Mouse (Mus musculus): ENCODE measurements at regions not wholly inside any gene's neighbourhood (a gene's known extent, or its start where the extent isn't known, plus 50 kb on each side); places are given as distances from the start of the nearest gene placed in this dataset.

DNA sequence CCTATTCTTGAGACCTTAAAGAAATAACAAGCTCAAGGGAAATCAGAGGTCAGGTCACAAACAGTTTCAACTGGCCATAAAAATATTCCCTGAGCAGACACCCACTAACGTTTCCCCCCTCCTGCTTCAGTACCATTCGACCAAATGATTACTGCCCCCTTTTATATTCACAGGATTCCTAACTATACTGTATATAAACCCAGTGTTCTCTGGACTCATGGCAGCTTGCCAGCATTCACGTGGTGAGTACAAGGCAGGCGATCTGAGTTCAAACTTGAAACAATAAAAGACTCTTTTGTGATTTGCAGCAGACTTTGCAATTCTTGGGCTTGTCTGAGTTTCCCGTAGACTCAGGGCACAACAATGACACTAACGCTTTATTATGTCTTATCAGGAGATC, 989.0 kb upstream of the H2afb3 start:
- Histone ChIP-seq H3K9ac (no peak overlapping the region), H3K27me3 (replicated peaks) (no peaks in the 10 kb centered on the region), H3K9me3 (no peaks in the 10 kb centered on the region), H3K4me2 (no peak overlapping the region), H3K27ac (replicated peaks) (no peak overlapping the region), H3K4me1 (no peaks in the 10 kb centered on the region), H3K4me3 (no peak overlapping the region), H3K36me3 (no peaks in the 10 kb centered on the region)
- ATAC-seq (ENCODE audit: extremely low read depth, insufficient number of reproducible peaks, low FRiP score, low TSS enrichment) = no peak
- 59% methylated on average over 6 of the region's 6 CpGs for WGBS

DNA sequence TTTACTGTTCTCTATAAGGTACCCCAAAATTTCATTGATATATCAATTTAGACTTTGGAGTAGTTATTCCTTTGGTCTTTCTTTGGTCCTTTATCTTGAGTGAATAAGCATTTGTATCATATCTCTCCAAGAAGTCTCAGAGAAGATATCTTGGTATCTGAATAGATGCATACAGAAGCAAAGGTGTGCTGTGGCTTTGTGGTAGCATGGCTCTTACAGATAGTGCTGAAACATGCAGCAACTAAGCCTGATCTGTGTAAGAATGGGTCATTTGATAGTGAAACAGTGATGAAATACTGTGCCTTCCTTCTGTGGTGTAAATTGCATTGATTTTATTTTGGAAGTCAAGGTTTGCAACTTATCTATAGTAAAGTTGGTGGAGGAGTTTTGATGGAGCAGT, 978.3 kb upstream of the H2afb3 start:
- H3K4me2 ChIP-seq = no peak overlapping the region
- H3K4me3 ChIP-seq = no peak overlapping the region
- ATAC-seq (ENCODE audit: extremely low read depth, insufficient number of reproducible peaks, low FRiP score, low TSS enrichment) = no peak
- H3K9me3 ChIP-seq = peaks cover 4% of the 10 kb centered on the region; the same call in 1 of the 2 replicates
- no peak overlapping the region for H3K27ac ChIP-seq (replicated peaks)
- H3K27me3 ChIP-seq (replicated peaks) = no peaks in the 10 kb centered on the region
- H3K9ac ChIP-seq = no peak overlapping the region
- no peaks in the 10 kb centered on the region for H3K4me1 ChIP-seq
- H3K36me3 ChIP-seq = no peaks in the 10 kb centered on the region

DNA sequence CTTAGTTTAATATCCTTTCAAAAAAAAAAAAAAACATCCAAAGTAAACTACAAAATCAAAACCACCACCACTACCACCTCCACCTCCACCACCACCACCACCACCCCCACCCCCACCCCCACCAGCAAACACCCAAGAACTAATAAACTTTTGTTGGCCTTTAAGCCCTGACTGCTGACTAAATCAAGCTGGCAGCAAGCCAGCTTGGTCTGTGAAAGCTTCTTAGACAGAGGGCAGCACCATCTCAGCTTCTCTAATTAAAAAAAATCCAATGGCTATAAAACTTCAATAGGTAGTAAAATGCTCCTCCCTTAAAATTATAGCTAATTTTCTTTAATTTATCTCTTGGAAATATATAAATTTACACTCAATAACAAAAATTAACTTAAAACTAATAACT, 957.2 kb upstream of the H2afb3 start:
- Histone ChIP-seq H3K9ac (no peak overlapping the region), H3K9me3 (no peaks in the 10 kb centered on the region; the same call in 1 of the 2 replicates), H3K4me3 (no peak overlapping the region), H3K36me3 (no peaks in the 10 kb centered on the region), H3K27me3 (replicated peaks) (no peaks in the 10 kb centered on the region), H3K27ac (replicated peaks) (no peak overlapping the region), H3K4me2 (no peak overlapping the region), H3K4me1 (no peaks in the 10 kb centered on the region)
- ATAC-seq (ENCODE audit: extremely low read depth, insufficient number of reproducible peaks, low FRiP score, low TSS enrichment) = no peak

DNA sequence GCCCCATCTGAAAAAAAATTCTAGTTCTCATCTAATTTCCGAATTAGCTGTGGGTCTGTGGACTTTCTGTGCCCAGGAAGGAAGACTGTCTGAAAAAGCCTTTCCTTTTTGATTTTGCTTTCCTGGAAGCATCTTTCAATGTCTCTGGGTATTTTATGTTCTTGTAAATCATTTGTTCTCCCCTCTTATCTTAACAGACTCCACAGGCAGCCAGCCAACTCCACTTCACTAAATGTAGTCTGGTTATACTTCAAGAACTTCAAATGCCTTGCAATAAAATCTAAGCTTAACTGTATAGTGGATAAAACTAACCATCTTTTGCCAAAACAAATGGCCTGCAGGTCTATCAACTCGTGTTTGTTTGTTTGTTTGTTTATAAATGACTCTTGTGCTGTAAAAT, 956.7 kb upstream of the H2afb3 start:
- no peaks in the 10 kb centered on the region for H3K4me1 ChIP-seq
- no peaks in the 10 kb centered on the region for H3K27me3 ChIP-seq (replicated peaks)
- H3K9me3 ChIP-seq = no peaks in the 10 kb centered on the region; the same call in 1 of the 2 replicates
- H3K36me3 ChIP-seq = no peaks in the 10 kb centered on the region
- WGBS = 33% methylated on average over 2 of the region's 2 CpGs
- no peak overlapping the region for H3K4me3 ChIP-seq
- no peak for ATAC-seq (ENCODE audit: extremely low read depth, insufficient number of reproducible peaks, low FRiP score, low TSS enrichment)
- no peak overlapping the region for H3K9ac ChIP-seq
- no peak overlapping the region for H3K27ac ChIP-seq (replicated peaks)
- no peak overlapping the region for H3K4me2 ChIP-seq

GRCm38 (mm10) chrX:121232142-121233000, 919.5 kb upstream of the H2afb3 start:
- 0 out of 2 replicates have a peak, but pooled peaks cover 4% of the 10 kb centered on the region for H3K4me1 ChIP-seq
- WGBS = 36% methylated on average over 3 of the region's 3 CpGs
- H3K4me3 ChIP-seq = no peak overlapping the region
- no peaks in the 10 kb centered on the region for H3K27me3 ChIP-seq (replicated peaks)
- H3K36me3 ChIP-seq = no peaks in the 10 kb centered on the region
- H3K27ac ChIP-seq (replicated peaks) = no peak overlapping the region
- no peaks in the 10 kb centered on the region for H3K9me3 ChIP-seq
- ATAC-seq (ENCODE audit: extremely low read depth, insufficient number of reproducible peaks, low FRiP score, low TSS enrichment) = no peak
- peak overlapping the region; percentile 13; the same call in 1 of the 2 replicates for H3K4me2 ChIP-seq
- no peak overlapping the region for H3K9ac ChIP-seq
